Mouse (Mus musculus): ENCODE data around the gene Oas3.
"Not testable (repeated sequence)": the region's sequence is repeated elsewhere in the genome, so short reads cannot be mapped to it uniquely, and the experiment has no call there.

Gene Oas3

DNA sequence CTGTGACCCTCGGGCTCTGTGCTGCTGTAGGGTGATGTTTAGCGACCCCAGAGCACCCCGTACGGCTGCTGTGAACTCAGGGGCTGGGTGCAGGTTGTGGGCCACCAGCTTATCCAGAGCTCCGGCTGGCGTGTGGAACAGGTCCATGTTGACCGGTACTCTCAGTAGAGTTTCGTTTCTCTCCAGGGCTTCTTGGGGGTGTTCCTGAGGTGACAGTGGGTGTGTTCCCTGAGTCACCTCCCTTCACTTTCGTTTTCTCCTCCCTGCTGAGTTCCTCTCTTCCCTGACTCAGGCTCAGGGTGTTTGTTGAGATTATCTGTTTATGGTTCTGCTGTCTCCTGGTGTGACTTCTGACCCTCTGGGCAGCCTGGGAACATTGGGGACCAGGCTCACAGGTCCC, at the start of gene Oas3:
Gene Oas3, minus strand, starts transcription at position 184 of the 400 bp plus-strand sequence.
- DNase-seq, result no peak

DNA sequence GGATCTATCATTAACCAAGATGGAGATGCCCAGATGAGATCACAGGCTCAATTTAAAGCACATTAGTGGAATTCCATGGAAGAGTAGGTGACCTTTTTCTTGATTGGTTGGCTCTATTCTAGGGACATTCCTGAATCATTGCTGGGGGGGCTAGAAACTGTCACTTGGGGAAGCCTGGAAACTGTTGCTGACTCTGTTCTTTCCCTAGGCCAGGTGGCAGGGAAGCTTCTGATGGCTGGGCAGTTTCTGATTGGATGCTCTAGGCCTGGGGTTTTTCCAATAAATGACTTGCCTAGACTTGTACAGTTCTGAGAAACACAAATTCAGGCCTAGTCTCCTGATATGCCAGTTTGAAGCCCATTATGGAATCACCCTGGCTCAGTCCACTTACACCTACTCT, 41.5 kb upstream of the Oas3 start:
- no peak for DNase-seq

DNA sequence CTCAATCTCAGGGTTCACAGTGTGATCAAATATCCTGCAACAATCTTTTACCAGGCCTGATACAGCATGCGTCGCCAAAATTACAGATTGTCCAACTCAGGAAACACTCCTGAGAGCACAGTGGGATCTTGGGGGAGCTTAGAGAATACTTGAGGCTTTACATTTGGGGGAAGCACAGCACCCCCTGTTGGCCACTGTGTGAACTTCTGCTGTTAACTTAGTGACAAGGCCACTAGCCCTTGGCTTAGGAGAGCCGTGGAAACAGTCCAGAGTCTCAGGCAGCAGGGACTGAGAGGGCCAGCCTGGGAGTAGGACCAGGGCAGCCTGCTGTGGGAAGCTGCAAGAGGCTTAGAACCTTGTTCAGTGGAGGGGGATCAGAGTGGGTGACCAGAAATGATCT, 38.5 kb upstream of the Oas3 start:
- DNase-seq, result peak in 1 of 2 experiments; percentile 52

DNA sequence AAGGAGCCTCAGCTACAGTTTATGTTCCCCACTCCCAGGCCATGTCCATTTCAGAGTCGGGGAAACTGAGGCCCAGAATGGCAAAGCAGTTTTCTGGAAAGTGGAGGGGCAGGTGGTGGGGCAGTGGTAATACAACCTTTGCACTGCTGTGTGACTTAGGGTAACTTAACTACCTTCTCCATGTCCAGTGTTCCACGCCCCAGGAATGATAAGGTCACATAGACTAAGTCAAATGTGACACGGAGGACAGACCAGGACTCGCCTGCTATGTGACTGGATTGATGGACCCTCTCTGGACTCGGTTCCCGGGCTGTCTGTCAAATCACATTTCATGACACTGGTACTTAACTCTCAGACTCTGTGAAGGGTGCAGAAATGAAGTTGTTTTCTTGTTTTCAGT, 35.6 kb upstream of the Oas3 start:
- no peak for DNase-seq

DNA sequence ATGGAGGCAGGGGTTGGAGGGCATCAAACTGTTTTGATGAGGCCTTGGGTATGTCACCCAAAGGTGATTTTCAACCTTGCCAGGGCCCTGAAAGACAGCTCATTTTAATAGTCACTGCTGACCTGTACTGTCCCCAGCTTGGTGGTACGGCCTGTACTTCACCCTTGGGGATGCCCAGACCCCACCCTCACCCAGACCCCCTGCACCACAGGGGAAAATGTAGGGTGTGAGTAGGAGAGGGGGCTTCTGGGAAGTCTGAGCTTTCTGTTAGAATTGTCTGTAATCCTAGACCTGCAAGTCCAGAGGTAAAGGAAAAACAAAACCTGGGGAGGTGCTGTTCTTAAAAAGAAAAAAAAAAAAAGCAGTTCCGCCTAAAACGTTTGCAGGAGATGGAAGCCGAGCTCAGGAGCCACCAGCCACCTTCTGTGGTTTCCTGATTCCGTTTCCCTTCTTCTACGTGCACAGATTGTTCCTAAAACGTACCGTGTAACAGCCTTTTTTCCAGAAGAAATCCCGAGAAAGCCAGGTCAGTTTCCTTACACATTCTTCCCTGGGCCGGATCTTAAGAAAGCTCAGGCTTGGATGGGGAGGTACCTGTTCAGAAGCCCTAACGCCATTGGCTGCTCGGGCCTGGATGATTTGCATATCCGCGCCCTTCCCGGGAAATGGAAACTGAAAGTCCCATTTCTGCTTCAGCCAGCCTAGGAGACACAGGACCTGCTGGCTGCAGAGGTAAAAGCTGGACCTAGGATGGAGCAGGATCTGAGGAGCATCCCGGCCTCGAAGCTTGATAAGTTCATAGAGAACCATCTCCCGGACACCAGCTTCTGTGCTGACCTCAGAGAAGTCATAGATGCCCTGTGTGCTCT, 34.7 kb upstream of the Oas3 start, which contains the start of gene Oas1c:
Gene Oas1c, minus strand, starts transcription at position 564 of the 869 bp plus-strand sequence.
- peak; percentile 91 to 93 for DNase-seq

DNA sequence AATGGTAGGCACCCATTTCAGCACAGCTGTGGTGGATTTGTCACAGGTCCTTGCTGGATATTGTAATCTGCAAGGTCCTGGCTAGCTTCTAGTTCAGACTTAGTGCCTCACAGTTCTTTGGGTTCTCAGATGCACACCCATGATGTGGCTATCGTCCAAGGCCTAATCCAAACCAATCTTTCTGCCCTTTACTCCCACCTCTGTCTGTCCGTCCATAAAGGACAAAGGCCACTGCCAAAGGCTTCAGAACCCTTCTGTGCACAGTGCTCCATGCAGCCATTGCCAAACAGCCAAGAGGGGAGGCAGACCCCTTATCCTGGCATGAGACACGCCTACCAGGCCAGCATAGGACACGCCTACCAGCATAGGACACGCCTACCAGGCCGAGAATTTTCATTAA, 31.7 kb upstream of the Oas3 start:
- DNase-seq, result peak; percentile 27 to 46

DNA sequence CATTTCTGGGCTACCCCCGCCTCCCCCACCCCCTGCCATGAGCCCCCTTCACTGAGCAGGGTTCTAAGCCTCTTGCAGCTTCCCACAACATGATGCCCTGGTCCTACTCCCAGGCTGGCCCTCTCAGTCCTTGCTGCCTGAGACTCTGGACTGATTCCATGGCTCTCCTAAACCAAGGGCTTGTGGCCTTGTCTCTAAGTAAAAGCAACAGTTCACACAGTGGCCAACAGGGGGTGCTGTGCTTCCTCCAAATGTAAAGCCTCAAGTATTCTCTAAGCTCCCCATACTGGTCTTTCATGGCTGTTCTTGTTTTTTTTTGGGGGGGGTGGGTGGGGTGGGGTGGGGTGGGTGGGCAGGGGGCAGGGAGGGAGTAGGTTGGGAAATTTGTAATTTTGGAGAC, 29.0 kb upstream of the Oas3 start:
- peak; percentile 47 to 77 for DNase-seq

DNA sequence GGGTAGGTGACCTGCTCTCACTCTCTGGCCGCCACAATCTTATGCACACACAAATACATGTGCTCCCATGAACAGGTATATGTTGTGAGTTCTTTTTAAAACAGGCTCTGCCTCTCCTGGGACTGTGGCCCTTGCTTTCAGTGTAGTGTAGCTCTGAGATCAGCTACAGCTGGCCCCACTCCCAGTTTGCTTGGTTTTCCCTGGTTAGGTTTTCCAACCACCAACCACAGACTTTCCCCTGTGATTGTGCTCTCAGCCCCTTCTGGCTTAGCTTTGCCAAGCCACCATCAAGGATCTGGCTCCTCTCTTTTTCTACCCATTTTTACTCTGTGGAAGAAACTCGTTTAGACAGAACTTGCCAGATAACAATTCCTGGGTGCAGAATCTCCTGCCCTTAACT, 26.1 kb upstream of the Oas3 start:
- DNase-seq, result no peak

DNA sequence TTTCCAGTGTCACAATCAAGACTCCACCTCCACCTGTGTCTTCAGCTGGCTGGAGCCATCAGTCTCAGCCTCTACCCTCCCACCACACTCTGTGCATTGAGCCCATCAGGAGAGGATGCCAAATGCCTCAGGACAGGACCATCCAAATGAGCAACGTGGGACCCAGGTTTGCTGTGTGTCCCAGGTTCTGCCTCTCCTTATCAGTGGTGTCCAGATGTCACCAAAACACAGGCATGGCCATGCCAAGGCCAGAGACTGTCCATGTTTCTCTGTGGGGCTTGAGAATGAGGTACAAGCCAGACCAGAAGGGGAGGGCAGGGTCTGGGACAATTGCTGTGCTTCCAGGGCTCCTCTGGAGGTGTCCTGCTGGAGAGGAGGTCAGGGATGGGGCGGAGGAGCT, 21.5 kb upstream of the Oas3 start:
- not testable (repeated sequence) for DNase-seq

DNA sequence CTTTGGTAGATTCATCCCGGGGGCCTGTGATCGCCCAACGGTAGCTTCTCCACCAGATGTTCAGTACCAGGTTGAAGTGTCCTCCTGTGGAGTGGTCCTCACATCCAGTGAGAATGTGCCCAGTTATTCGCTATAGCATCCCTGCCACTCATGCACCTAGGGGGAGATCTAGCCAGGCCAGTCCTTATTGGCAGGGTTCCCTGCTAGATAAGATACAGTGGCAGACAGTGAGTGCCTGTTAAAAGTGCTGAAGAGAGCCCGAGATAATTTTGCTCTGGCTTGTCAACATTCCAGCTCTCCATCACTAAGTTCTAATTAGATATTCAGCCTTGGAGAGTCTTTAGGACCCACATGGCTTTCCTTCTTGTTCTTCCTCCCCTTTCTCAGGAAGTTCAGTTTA, 20.7 kb upstream of the Oas3 start:
- not testable (repeated sequence) for DNase-seq

DNA sequence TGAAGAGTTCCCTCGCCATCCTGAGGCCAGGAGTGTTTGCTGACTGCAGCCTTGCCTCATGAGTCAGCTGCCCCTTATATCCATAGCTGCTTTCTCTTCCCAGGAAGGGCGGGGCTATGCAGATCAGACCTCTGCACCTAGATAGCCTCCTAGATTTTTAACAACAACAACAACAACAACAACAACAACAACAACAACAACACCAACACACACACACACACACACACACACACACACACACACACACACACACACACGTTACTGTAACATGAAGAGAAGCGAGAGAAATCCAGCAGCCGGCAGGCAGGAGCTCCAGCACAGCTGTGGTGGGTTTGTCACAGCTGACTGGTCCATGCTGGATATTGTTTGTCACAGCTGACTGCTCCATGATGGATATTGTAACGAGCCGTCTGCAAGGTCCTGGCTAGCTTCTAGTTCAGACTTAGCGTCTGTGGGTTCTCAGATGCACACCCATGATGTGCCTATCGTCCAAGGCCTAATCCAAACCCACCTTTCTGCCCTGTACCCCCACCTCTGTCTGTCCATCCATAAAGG, 18.1 kb upstream of the Oas3 start, which contains the start of gene Oas1e:
Gene Oas1e, minus strand, starts transcription at position 51 of the 555 bp plus-strand sequence.
- not testable (repeated sequence) for DNase-seq

DNA sequence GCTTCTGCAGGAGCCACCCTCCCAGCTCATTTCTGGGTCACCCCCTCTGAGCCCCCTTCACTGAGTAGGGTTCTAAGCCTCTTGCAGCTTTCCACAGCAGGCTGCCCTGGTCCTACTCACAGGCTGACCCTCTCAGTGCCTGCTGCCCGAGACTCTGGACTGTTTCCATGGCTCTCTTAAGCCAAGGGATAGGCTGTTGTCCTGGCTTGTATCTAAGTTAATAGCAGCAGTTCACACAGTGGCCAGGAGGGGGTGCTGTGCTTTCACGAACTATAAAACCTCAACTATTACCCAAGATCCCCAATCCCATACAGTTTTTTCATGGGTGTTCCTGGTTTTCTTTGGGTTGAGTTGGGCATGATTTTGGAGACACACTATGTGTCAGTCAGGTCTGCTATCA, 15.6 kb upstream of the Oas3 start:
- DNase-seq, result peak; percentile 26 to 72

DNA sequence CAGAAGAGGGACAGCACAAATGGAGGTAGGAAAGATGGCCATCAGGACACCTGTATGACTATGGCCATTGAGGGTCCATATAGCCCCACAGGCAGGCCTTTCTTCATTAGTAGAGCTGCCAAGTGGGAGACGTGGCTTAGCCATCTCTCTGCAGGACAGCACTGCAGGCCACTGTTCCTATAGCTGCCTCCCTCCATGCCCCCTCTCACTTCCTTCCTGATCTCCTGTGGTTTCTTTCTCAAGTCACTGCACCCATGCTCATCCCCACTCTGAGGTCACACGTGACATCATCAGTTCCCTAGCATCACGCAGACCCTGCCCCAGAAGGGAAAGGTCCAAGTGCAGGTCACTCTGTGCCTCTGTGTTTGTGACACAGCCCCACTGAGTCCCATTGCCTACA, 9.6 kb upstream of the Oas3 start:
- DNase-seq, result no peak

DNA sequence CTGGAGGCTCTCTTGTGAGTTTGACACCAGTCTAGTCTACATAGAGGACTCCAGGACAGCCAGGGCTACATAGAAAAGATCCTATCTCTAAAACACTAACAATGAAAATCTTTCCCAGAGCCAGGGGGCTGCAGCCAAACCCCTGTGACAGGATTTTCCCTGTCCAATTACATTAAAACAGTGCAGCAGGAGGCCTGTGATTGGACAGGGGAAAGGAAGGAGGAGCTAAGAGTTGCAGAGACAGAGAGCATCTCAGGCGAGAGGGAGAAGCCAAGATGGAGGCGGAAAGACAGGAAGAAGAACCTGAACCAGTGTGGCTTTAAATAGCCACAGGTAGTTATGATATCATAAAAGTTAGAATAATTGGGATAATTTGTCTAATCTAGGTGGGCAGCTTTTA, 5.0 kb upstream of the Oas3 start:
- no peak for DNase-seq

DNA sequence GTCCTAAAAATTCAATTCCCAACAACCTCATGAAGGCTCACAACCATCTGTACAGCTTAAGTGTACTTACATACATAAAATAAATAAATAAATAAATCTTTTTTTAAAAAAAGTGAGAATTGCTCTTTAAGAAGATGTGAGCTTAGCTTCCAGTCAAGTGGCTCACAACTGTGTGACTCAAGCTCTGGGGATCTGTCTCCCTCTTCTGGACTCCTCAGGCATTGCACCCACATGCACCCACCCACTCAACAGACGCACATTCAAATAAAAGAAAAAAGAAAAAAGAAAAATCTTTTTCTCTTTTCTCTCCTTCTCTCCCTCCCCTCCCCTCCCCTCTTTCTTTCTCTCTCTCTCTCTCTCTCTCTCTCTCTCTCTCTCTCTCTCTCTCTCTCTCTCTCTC, 4.2 kb upstream of the Oas3 start:
- no peak for DNase-seq

DNA sequence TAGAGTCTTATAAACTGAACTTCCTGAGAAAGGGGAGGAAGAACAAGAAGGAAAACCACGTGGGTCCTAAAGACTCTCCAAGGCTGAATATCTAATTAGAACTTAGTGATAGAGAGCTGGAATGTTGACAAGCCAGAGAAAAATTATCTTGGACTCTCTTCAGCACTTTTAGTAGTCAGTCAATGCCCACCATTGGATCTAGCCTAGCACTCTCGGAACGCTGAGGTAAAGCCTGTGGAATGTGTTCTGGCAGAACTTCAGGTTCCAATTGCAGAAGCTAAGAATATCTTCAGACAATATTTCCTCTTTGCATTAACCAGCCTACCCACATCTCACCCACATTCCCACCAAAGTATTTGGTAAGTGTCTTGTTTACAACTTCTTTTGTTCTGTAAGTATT, 2.5 kb upstream of the Oas3 start:
- no peak for DNase-seq

DNA sequence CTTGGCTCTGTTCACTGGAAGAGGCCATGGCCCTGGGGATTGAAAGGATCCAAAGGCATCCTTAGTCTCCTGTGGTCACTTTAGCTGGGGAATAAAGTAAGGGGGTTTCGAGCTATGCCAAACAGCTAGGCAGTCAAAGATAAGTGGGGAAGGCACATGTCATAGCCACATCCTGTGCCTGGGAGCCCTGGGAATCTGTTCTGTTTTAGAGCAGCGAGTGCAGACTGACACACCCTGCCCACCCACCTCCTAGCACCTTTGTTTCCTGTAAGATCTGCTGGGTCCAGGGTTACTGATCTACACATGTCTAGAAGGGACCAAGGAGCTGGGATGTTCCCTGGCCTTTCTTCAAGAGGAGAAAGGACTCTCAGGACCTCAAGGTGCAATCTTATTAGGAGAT, 1.5 kb upstream of the Oas3 start:
- DNase-seq, result no peak

DNA sequence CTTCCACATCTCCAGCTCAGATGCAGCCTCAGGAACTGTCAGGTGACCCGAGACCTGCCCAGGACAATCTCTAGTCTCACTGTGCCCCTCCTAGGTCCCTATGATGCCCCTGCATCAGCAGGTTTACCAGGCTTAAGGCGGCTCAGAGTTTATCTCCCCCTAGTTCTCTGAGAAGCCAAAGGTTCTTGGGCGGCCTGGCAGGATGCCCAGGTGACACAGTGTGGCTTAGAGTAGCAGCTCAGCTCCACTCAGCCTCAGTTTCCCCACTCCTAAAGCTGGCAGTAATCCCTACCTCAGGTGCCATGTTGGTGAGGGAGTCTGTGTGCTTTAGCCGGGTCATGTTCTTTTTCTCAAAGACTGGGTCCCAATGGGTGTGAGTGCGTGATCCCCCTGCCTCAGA, 660 bp downstream of the Oas3 start:
- no peak for DNase-seq

DNA sequence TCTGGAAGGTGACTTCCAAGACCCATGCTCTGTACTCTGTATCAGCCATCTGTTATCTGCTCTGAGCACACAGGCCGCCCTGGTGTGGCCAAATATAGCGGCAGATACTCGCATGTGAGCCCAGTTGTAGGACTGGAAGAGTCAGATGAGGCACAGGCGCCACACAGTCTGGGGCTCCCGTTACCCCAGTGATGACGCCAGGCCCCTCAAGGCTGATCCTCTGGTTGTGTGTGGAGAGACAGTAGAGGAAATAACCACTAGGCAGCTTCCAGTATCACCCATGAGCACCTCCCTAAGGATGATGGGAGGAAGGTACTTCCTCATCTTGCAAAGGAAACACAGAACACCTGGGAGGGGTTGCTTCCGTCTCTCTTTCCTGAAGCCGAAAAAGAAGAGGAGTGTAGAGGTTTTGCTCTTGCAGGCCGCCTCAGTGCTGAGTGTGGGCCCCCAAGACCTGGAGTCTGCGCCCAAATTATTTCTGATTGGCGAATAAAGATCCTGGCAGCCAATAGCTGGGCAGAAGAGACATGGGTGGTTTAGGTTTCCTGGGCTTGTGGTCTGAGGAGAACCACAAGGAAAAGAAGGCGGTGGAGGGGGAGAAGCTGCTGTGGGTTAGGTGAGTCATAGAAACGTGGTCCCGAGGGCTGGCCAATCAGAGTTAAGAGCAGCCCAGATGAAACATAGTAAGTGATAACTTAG, 2.0 kb downstream of the Oas3 start:
- no peak for DNase-seq

DNA sequence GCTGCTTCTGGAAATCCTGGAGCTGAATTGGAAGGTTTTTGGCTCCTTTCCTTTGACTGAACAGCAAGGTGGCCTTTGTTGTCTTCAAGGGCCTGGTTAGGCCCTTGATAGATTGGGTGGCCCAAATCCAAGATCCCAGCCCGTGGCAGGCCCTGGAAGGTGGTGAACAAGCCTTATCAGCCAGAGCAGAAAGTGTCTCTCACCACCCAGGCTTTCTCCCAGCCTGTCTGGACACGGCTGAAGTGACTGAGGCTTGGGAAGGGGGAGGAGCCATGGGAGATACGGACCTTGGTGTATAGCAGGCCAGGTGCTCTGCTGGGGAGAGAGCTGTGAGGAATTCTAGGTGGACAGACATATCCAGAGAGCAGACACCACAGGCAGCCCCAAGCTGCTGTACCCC, 8.1 kb downstream of the Oas3 start:
- no peak for DNase-seq

DNA sequence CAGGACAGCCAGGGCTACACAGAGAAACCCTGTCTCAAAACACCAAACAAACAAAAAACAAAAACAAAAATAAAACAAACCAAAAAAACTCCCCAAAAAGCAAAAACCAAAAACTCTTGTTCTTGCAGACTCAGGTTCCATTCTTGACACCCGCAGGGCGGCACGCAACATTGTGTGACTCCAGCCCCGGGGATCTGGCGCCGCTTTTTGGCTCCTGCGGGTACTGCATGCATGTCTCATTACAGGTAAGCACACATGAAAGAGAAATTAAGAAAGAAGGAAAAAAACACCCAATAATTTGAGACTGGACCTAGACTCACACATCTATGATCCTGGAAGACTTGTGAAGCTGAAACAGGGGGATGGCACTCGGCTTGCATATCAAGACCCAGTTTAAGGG, 12.5 kb downstream of the Oas3 start:
- no peak for DNase-seq

DNA sequence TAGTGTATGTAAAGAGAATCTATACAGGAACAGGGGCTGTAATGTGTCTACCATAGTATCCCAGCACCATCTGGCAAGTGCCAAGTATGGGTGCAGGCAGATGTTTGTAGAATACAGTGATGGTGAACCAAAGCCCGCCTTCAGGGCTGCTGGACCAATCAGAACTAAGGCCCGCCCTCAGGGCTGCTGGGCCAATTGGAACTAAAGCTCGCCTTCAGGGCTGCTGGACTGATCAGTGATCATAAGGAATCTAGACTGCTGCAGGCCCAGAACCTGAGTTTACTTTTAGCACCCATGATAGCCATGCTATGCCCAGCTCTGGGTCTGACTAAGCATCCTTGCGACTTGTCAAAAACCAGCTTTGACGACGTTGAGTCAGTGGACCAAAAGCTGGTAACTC, 15.6 kb downstream of the Oas3 start:
- no peak for DNase-seq

DNA sequence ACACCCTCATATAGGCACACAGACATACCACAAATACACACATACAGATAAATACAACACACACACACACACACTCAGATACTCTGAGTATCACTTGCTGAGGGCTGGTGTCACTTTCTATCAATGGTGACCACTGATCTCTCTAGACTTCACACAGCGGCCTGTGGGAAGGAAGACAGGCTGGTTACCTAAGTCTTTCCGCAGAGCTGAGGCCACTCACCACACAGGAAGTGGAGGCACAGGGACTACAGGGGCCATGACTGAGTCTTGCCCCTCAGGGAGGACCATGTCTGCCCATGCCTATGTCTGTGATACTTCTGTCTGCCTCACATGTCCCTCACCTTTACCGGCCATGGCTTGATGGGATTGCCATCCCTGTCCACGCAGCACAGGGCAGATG, 23.2 kb downstream of the Oas3 start:
- DNase-seq, result no peak

DNA sequence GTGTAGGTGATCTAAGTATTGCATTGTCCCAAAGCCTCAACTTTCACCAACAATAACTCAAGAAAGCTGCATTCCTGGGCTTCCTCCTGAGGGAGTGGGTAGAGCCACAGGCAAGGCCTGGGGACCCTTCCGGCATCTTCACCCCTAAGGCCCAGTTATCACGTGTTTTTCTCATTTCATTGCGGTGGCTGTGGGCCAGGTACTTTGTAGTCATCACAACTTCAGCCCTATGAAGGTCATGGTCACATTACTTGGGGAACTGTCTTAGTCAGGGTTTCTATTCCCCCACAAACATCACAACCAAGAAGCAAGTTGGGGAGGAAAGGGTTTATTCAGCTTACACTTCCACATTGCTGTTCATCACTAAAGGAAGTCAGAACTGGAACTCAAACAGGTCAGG, 24.7 kb downstream of the Oas3 start:
- no peak for DNase-seq

Measured in kidney, adult 8-10 months (tissue).